10 mouse cellular contexts compared by ENCODE assay signal in genomic region chr5:150600554-150601440, GRCm38 (mm10). TPM values are rescaled to one million over a fixed set of nuclear protein-coding genes. Genes with fewer than 3 reads are reported as not detected.
DNase-seq lines count a peak whose midpoint lies in the region; ATAC-seq and TF ChIP-seq lines count a peak whose summit lies in the region.
"Had no signal": no experiment of that assay in that cellular context is flagged by ENCODE, and none has a peak within 500 bp of the region (broad histone marks: within the 10 kb centered on the region; RNA-seq: fewer than 3 reads in every experiment).

No protein-coding gene starts in this region.

- 0 out of 2 replicates have a peak, but pooled peaks have one; percentile 27 for ATAC-seq in hindbrain, embryonic 14.5 days (ENCODE audit: low FRiP score)

- 68% methylated on average over 20 of the region's 20 CpGs for WGBS in heart, adult 2 months
- WGBS in heart, embryonic 10.5 days = 74% methylated on average over 20 of the region's 20 CpGs
- 80% methylated on average over 20 of the region's 20 CpGs for WGBS in hindbrain, embryonic 14.5 days
- WGBS in cerebellum, adult 2 months = 76% methylated on average over 20 of the region's 20 CpGs

- H3K36me3 ChIP-seq in heart, adult 2 months (ENCODE audit: control insufficient read depth, insufficient read depth, low read length) = no peaks in the 10 kb centered on the region
- 0 out of 2 replicates have a peak, but pooled peaks cover 6% of the 10 kb centered on the region for H3K36me3 ChIP-seq in heart, embryonic 10.5 days
- peaks cover 4% of the 10 kb centered on the region; the same call in 1 of the 2 replicates for H3K36me3 ChIP-seq in hindbrain, embryonic 14.5 days (replicated peaks; ENCODE audit: control insufficient read depth, insufficient read depth)
- H3K36me3 ChIP-seq: embryonic facial prominence, embryonic 15.5 days; limb, embryonic 15.5 days had no signal

- H3K27ac ChIP-seq in heart, adult 2 months = peak overlapping the region; percentile 12
- no peak overlapping the region for H3K27ac ChIP-seq in heart, embryonic 10.5 days
- H3K27ac ChIP-seq in hindbrain, embryonic 14.5 days = peak overlapping the region; percentile 41; the same call in 1 of the 2 replicates
- no peak overlapping the region for H3K27ac ChIP-seq in cerebellum, adult 2 months (ENCODE audit: insufficient read depth, low read length)
- H3K27ac ChIP-seq: limb, embryonic 15.5 days had no signal

- H3K27me3 ChIP-seq in heart, adult 2 months (ENCODE audit: control insufficient read depth, insufficient read depth, low read length) = no peaks in the 10 kb centered on the region
- H3K27me3 ChIP-seq in heart, embryonic 10.5 days (ENCODE audit: insufficient read depth, poor library complexity, severe bottlenecking) = peaks cover 14% of the 10 kb centered on the region
- H3K27me3 ChIP-seq in hindbrain, embryonic 14.5 days (ENCODE audit: control insufficient read depth, insufficient read depth, low read length) = peaks cover 10% of the 10 kb centered on the region
- no peaks in the 10 kb centered on the region for H3K27me3 ChIP-seq in cerebellum, adult 2 months (ENCODE audit: control insufficient read depth, insufficient read depth, low read length)
- H3K27me3 ChIP-seq: limb, embryonic 15.5 days had no signal

- no peak overlapping the region for H3K4me2 ChIP-seq in hindbrain, embryonic 14.5 days (replicated peaks)
- H3K4me2 ChIP-seq: embryonic facial prominence, embryonic 15.5 days; limb, embryonic 15.5 days had no signal

- intact Hi-C loops in heart, adult 2 months (cut with DNase I) = no loop called here

- no peaks in the 10 kb centered on the region for H3K79me2 ChIP-seq in heart, adult 2 months (replicated peaks; ENCODE audit: control insufficient read depth, insufficient read depth, low read length)

- TF ChIP-seq CTCF in heart, adult 2 months (IDR thresholded peaks at IDR 0.05) = no peak
- no peak for TF ChIP-seq CTCF in cerebellum, adult 2 months (IDR thresholded peaks at IDR 0.05; ENCODE audit: borderline replicate concordance, insufficient read depth, low read depth, low read length)

- no peak for TF ChIP-seq EP300 in heart, adult 2 months (IDR thresholded peaks at IDR 0.05; ENCODE audit: insufficient read depth, low read depth, low read length)

- no peak for TF ChIP-seq POLR2A in heart, adult 2 months (IDR thresholded peaks at IDR 0.05; ENCODE audit: insufficient read depth, low read depth, low read length)
- no peak for TF ChIP-seq POLR2A in cerebellum, adult 2 months (IDR thresholded peaks at IDR 0.05; ENCODE audit: borderline replicate concordance, insufficient read depth, low read length)

- no peaks in the 10 kb centered on the region for H3K9me3 ChIP-seq in heart, embryonic 10.5 days
- H3K9me3 ChIP-seq in hindbrain, embryonic 14.5 days (ENCODE audit: control insufficient read depth, low read length) = no peaks in the 10 kb centered on the region
- H3K9me3 ChIP-seq: embryonic facial prominence, embryonic 15.5 days; limb, embryonic 15.5 days had no signal

- H3K4me1 ChIP-seq in heart, adult 2 months (ENCODE audit: control insufficient read depth, insufficient read depth, low read length) = no peaks in the 10 kb centered on the region
- H3K4me1 ChIP-seq in heart, embryonic 10.5 days = peaks cover 19% of the 10 kb centered on the region; the same call in 1 of the 2 replicates
- H3K4me1 ChIP-seq in hindbrain, embryonic 14.5 days (replicated peaks; ENCODE audit: control insufficient read depth, insufficient read depth, low read length) = no peaks in the 10 kb centered on the region
- no peaks in the 10 kb centered on the region for H3K4me1 ChIP-seq in cerebellum, adult 2 months (ENCODE audit: control insufficient read depth, insufficient read depth, low read length)
- H3K4me1 ChIP-seq: embryonic facial prominence, embryonic 15.5 days had no signal

- H3K4me3 ChIP-seq in heart, adult 2 months = 0 out of 2 replicates have a peak overlapping the region, but pooled peaks have one; percentile 11
- no peak overlapping the region for H3K4me3 ChIP-seq in heart, embryonic 10.5 days
- no peak overlapping the region for H3K4me3 ChIP-seq in hindbrain, embryonic 14.5 days (replicated peaks; ENCODE audit: low read length)
- H3K4me3 ChIP-seq in cerebellum, adult 2 months (replicated peaks; ENCODE audit: insufficient read depth, low read depth, low read length) = no peak overlapping the region
- H3K4me3 ChIP-seq: embryonic facial prominence, embryonic 15.5 days; limb, embryonic 15.5 days had no signal

- DNase-seq in heart, adult 2 months = peak in 1 of 2 experiments; percentile 45
- no peak for DNase-seq in heart, embryonic 10.5 days (ENCODE audit: low spot score)
- DNase-seq in adrenal gland, adult 18-20 months (ENCODE audit: low spot score in 2 of 2) = peak; percentile 37 to 49
- DNase-seq in hindbrain, embryonic 14.5 days (ENCODE audit: low spot score) = no peak
- peak; percentile 53 to 54 for DNase-seq in natural killer cell, adult 2 months (ENCODE audit: low spot score in 2 of 2)
- DNase-seq in cerebellum, adult 2 months = no peak
- DNase-seq in kidney, adult 11 months = no peak
- DNase-seq in cerebellum, postnatal 14 days = no peak

- H3K9ac ChIP-seq in heart, adult 2 months (ENCODE audit: low read depth, low read length) = no peak overlapping the region
- no peak overlapping the region for H3K9ac ChIP-seq in hindbrain, embryonic 14.5 days
- H3K9ac ChIP-seq: embryonic facial prominence, embryonic 15.5 days; limb, embryonic 15.5 days had no signal

RNA-seq across cellular contexts. Expression of gene N4bp2l1, which starts 3.8 kb away (rescaled TPM):
- total RNA-seq in heart, adult 2 months (2021) = 1 to 10 TPM; 2.5 to 3.1 TPM
- 2.7 and 4.7 TPM in 2 replicates for polyA plus RNA-seq in heart, adult 2 months (2012; rRNA removed)
- polyA plus RNA-seq in heart, embryonic 10.5 days (2016; fragmentation: Nextera tagmentation; extraction: Ambion mirVana) = 2.0 and 2.2 TPM in 2 replicates
- 10 to 100 TPM; 23.1 to 27.1 TPM for total RNA-seq in adrenal gland, adult 18-20 months (2021)
- polyA plus RNA-seq in hindbrain, embryonic 14.5 days (2014; fragmentation: Nextera tagmentation; extraction: Ambion mirVana) = 16.6 and 17.5 TPM in 2 replicates
- polyA plus RNA-seq in cerebellum, adult 2 months (2012; rRNA removed) = 45.7 and 46.9 TPM in 2 replicates

Comparison
In these comparisons a context has a peak if more than half of its experiments do, and no peak if none do; other contexts are left out.
1. H3K27ac ChIP-seq: peak in heart, adult 2 months (single experiment) and hindbrain, embryonic 14.5 days (single experiment); none in heart, embryonic 10.5 days (single experiment) and cerebellum, adult 2 months (single experiment).
2. DNase-seq: peak in adrenal gland, adult 18-20 months (2 of 2) and natural killer cell, adult 2 months (2 of 2); none in heart, embryonic 10.5 days (single experiment), hindbrain, embryonic 14.5 days (single experiment), cerebellum, adult 2 months (0 of 2), kidney, adult 11 months (single experiment) and cerebellum, postnatal 14 days (0 of 2).